Mouse (Mus musculus) forebrain, embryonic 14.5 days (tissue): Measurements from ENCODE around the gene Hist1h2bc. TPM values are rescaled to one million over a fixed set of nuclear protein-coding genes. Genes with fewer than 3 reads are reported as not detected.
"Not testable (repeated sequence)": the region's sequence is repeated elsewhere in the genome, so short reads cannot be mapped to it uniquely, and the experiment has no call there.

ENCODE experiments used
- ATAC-seq: fragments of 200-750 bp; cut with Nextera tagmentation; 2 replicates; pipeline ENCODE4 v1.8.0; 2017; ENCODE audit warnings: mild to moderate bottlenecking, moderate library complexity
- DNase-seq: peaks from one replicate; pipeline ENCODE4 v3.0.0-alpha.2; 2015; ENCODE audit warnings: low spot score
- H3K27ac ChIP-seq: fragments of 300-500 bp; sonication (generic); 2 replicates; pipeline ENCODE4 v1.5.1; 2014; ENCODE audit warnings: low read depth, mild to moderate bottlenecking, control low read depth, low read length, moderate library complexity
- H3K27me3 ChIP-seq: fragments of 300-500 bp; sonication (generic); replicated peaks from 2 replicates; pipeline ENCODE4 v1.6.1; 2014; ENCODE audit warnings: low read length, control low read depth, mixed read lengths; ENCODE audit not compliant: control insufficient read depth, insufficient read depth
- H3K36me3 ChIP-seq: fragments of 300-500 bp; sonication (generic); 2 replicates; pipeline ENCODE4 v1.6.1; 2014; ENCODE audit warnings: low read length, control low read depth; ENCODE audit not compliant: control insufficient read depth, insufficient read depth
- H3K4me1 ChIP-seq: fragments of 300-500 bp; sonication (generic); 2 replicates; pipeline ENCODE4 v1.6.1; 2014; ENCODE audit warnings: antibody characterized with exemption, low read length, control low read depth; ENCODE audit not compliant: control insufficient read depth, insufficient read depth
- H3K4me2 ChIP-seq: fragments of 300-500 bp; sonication (generic); 2 replicates; pipeline ENCODE4 v1.6.1; 2014; ENCODE audit warnings: mild to moderate bottlenecking, control low read depth, low read length
- H3K4me3 ChIP-seq: fragments of 300-500 bp; sonication (generic); 2 replicates; pipeline ENCODE4 v1.5.1; 2014; ENCODE audit warnings: low read depth, low read length, control low read depth
- H3K9ac ChIP-seq: fragments of 300-500 bp; sonication (generic); 2 replicates; pipeline ENCODE4 v1.6.1; 2014; ENCODE audit warnings: mild to moderate bottlenecking, low read length, control low read depth, moderate library complexity
- H3K9me3 ChIP-seq: fragments of 300-500 bp; sonication (generic); replicated peaks from 2 replicates; pipeline ENCODE4 v1.6.1; 2016; ENCODE audit warnings: low read length, control low read depth, mixed read lengths; ENCODE audit not compliant: control insufficient read depth
- WGBS: fragments of 180-500 bp; shearing (Covaris S2); extraction: QIAGEN DNeasy Blood & Tissue Kit; methylation state at CpG from one replicate; pipeline ENCODE4 v1.1.7; 2014; 5-methylcytosine and 5-hydroxymethylcytosine counted together
- polyA plus RNA-seq: library from polyadenylated mRNA; unstranded; fragments of >200 nt; fragmentation: Nextera tagmentation; extraction: Ambion mirVana; gene quantifications from 2 replicates; pipeline ENCODE4 v1.2.1, GENCODE M21; 2014

The Hist1h2bc gene
- polyA plus RNA-seq, 1 experiment from 2014 or later, result 39.5 TPM

GRCm38 (mm10) chr13:23697491-23698299 lies 13.7 kb downstream of the Hist1h2bc start:
- DNase-seq (peak; percentile 82), ATAC-seq (peak; percentile 79)
- H3K4me3 ChIP-seq, result peak overlapping the region; percentile 45
- peak overlapping the region; percentile 79 for H3K4me2 ChIP-seq
- H3K27ac ChIP-seq, result peak overlapping the region; percentile 90
- H3K4me1 ChIP-seq, result 0 out of 2 replicates have a peak, but pooled peaks cover 6% of the 10 kb centered on the region
- no peaks in the 10 kb centered on the region for H3K27me3 ChIP-seq
- WGBS, result under 1% methylated on average over 23 of the region's 32 CpGs
- no peaks in the 10 kb centered on the region for H3K9me3 ChIP-seq
- H3K9ac ChIP-seq, result peak overlapping the region; percentile 68
- H3K36me3 ChIP-seq, result no peaks in the 10 kb centered on the region

GRCm38 (mm10) chr13:23698300-23698693 lies 14.3 kb downstream of the Hist1h2bc start, which contains the start of gene Hist1h4c:
Gene Hist1h4c, minus strand, starts transcription at chr13:23698454.
- H3K27me3 ChIP-seq, result no peaks in the 10 kb centered on the region
- DNase-seq, result peak; percentile 99
- peak; percentile 97 for ATAC-seq
- H3K4me2 ChIP-seq, result peak within 1 kb of the TSS; percentile 79
- WGBS, result under 1% methylated on average over 17 of the region's 22 CpGs
- peak within 1 kb of the TSS; percentile 45 for H3K4me3 ChIP-seq
- peak within 1 kb of the TSS; percentile 68 for H3K9ac ChIP-seq
- 0 out of 2 replicates have a peak, but pooled peaks cover 6% of the 10 kb centered on the region for H3K4me1 ChIP-seq
- H3K36me3 ChIP-seq, result no peaks in the 10 kb centered on the region
- no peaks in the 10 kb centered on the region for H3K9me3 ChIP-seq
- peak within 1 kb of the TSS; percentile 90 for H3K27ac ChIP-seq

- peak overlapping the region; percentile 90; the same call in 1 of the 2 replicates for H3K27ac ChIP-seq
- DNase-seq (no peak), ATAC-seq (no peak)
- no peak overlapping the region for H3K9ac ChIP-seq
- no peak overlapping the region for H3K4me3 ChIP-seq
- H3K4me1 ChIP-seq, result 0 out of 2 replicates have a peak, but pooled peaks cover 6% of the 10 kb centered on the region
- no peaks in the 10 kb centered on the region for H3K36me3 ChIP-seq
- peak overlapping the region; percentile 79 for H3K4me2 ChIP-seq
- WGBS, result 45% methylated on average over 6 of the region's 6 CpGs
- H3K9me3 ChIP-seq, result no peaks in the 10 kb centered on the region
- no peaks in the 10 kb centered on the region for H3K27me3 ChIP-seq
Measured at GRCm38 (mm10) chr13:23698996-23699395, 15.0 kb downstream of the Hist1h2bc start.

GRCm38 (mm10) chr13:23699767-23700166 lies 15.8 kb downstream of the Hist1h2bc start:
- Histone ChIP-seq H3K9ac (no peak overlapping the region), H3K9me3 (no peaks in the 10 kb centered on the region), H3K27ac (no peak overlapping the region), H3K4me2 (no peak overlapping the region), H3K36me3 (no peaks in the 10 kb centered on the region), H3K4me3 (no peak overlapping the region), H3K27me3 (no peaks in the 10 kb centered on the region), H3K4me1 (0 out of 2 replicates have a peak, but pooled peaks cover 6% of the 10 kb centered on the region)
- ATAC-seq, result no peak
- no peak for DNase-seq
- 62% methylated on average over 3 of the region's 3 CpGs for WGBS

GRCm38 (mm10) chr13:23700786-23701520 lies 17.0 kb downstream of the Hist1h2bc start:
- peak; percentile 32; the same call in 1 of the 2 replicates for ATAC-seq
- peak; percentile 85 for DNase-seq
- H3K4me1 ChIP-seq, result 0 out of 2 replicates have a peak, but pooled peaks cover 6% of the 10 kb centered on the region
- no peak overlapping the region for H3K4me2 ChIP-seq
- WGBS, result 35% methylated on average over 8 of the region's 8 CpGs
- no peak overlapping the region for H3K9ac ChIP-seq
- no peaks in the 10 kb centered on the region for H3K36me3 ChIP-seq
- H3K9me3 ChIP-seq, result no peaks in the 10 kb centered on the region
- H3K27ac ChIP-seq, result no peak overlapping the region
- no peaks in the 10 kb centered on the region for H3K27me3 ChIP-seq
- H3K4me3 ChIP-seq, result no peak overlapping the region

GRCm38 (mm10) chr13:23702220-23702619 lies 18.2 kb downstream of the Hist1h2bc start:
- WGBS, result 92% methylated on average over 4 of the region's 4 CpGs
- Histone ChIP-seq H3K9me3 (no peaks in the 10 kb centered on the region), H3K27ac (no peak overlapping the region), H3K4me1 (0 out of 2 replicates have a peak, but pooled peaks cover 6% of the 10 kb centered on the region), H3K4me2 (no peak overlapping the region), H3K9ac (no peak overlapping the region), H3K4me3 (no peak overlapping the region), H3K36me3 (no peaks in the 10 kb centered on the region), H3K27me3 (no peaks in the 10 kb centered on the region)
- DNase-seq (no peak), ATAC-seq (no peak)

GRCm38 (mm10) chr13:23702801-23703200 lies 18.8 kb downstream of the Hist1h2bc start:
- not testable (repeated sequence) for H3K9ac ChIP-seq, H3K9me3 ChIP-seq, ATAC-seq, H3K4me2 ChIP-seq, H3K4me1 ChIP-seq, H3K27me3 ChIP-seq, H3K27ac ChIP-seq, H3K36me3 ChIP-seq, H3K4me3 ChIP-seq, DNase-seq
- WGBS, result 83% methylated on average over 2 of the region's 2 CpGs

GRCm38 (mm10) chr13:23705751-23706356 lies 21.9 kb downstream of the Hist1h2bc start:
- Histone ChIP-seq H3K4me1 (peaks cover 11% of the 10 kb centered on the region; the same call in 1 of the 2 replicates), H3K27ac (no peak overlapping the region)
- no peak for DNase-seq

More at GRCm38 (mm10) chr13:23705751-23706356, 21.9 kb downstream of the Hist1h2bc start:
- no peaks in the 10 kb centered on the region for H3K36me3 ChIP-seq
- no peak overlapping the region for H3K9ac ChIP-seq
- 94% methylated on average over 7 of the region's 7 CpGs for WGBS
- H3K4me2 ChIP-seq, result no peak overlapping the region
- H3K9me3 ChIP-seq, result no peaks in the 10 kb centered on the region
- ATAC-seq, result no peak
- no peaks in the 10 kb centered on the region for H3K27me3 ChIP-seq
- H3K4me3 ChIP-seq, result no peak overlapping the region
